ENCODE assay signal across 14 mouse cellular contexts in the genomic region with DNA sequence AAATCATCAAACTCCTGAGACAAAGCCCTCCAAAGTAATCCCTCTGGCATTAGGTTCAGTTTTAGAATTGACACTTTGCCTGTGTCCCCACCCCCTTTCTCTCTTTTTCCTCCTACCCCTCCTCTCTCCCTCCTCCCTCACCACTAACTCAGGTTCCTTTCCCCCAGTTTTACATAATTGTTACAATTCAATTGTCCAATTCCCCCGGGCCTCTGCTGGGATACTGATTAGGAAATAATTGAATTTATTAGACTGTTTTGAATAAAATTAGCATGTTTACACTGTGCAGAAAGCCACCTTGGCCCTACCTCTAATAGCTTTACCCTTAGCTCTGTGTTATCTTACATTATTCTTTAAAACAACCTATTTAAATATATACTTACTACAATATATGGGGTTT.
"Had no signal": no experiment of that assay in that cellular context is flagged by ENCODE, and none has a peak within 500 bp of the region (broad histone marks: within the 10 kb centered on the region; RNA-seq: fewer than 3 reads in every experiment).

No protein-coding gene starts in this region.

- H3K9me3 ChIP-seq: liver, embryonic 13.5 days; midbrain, embryonic 12.5 days; neural tube, embryonic 12.5 days had no signal

- H3K27me3 ChIP-seq: liver, embryonic 13.5 days; midbrain, embryonic 12.5 days; neural tube, embryonic 12.5 days had no signal

- H3K9ac ChIP-seq: liver, embryonic 13.5 days; midbrain, embryonic 12.5 days had no signal

- H3K27ac ChIP-seq: kidney, postnatal 0 days; layer of hippocampus, adult 2 months; left cerebral cortex, adult 2 months; liver, embryonic 13.5 days; neural tube, embryonic 12.5 days had no signal

- DNase-seq: kidney, adult 2 months; kidney, postnatal 25 days; layer of hippocampus, adult 9-11 months; liver, embryonic 13.5 days; lung, adult 2 months; lung, postnatal 14 days; lung, postnatal 4 days; thymus, adult 18-20 months; thymus, postnatal 36 days had no signal

- H3K4me3 ChIP-seq: layer of hippocampus, adult 2 months; left cerebral cortex, adult 2 months; liver, embryonic 13.5 days; midbrain, embryonic 12.5 days; neural tube, embryonic 12.5 days had no signal

- H3K4me1 ChIP-seq: neural tube, embryonic 12.5 days had no signal

- H3K4me2 ChIP-seq: liver, embryonic 13.5 days; midbrain, embryonic 12.5 days; neural tube, embryonic 12.5 days had no signal
